Mouse (Mus musculus): ENCODE measurements around the gene Hexdc.

- TF ChIP-seq POLR2A (IDR thresholded peaks at IDR 0.05; ENCODE audit: insufficient read depth, low read depth, low read length) (no peak), CTCF (IDR thresholded peaks at IDR 0.05; ENCODE audit: insufficient read depth, low read depth, low read length) (no peak)
Observed at GRCm38 (mm10) chr11:121232706-121233105, 28.5 kb downstream of the Hexdc start.

Measured in olfactory bulb, adult 2 months (tissue).